Mouse (Mus musculus) G1E (cell line): Measurements from ENCODE around the gene Clec10a. TPM values are rescaled to one million over a fixed set of nuclear protein-coding genes. Genes with fewer than 3 reads are reported as not detected.

Source experiments
- ATAC-seq: 2 replicates; pipeline ENCODE4 v1.8.0; 2016; ENCODE audit warnings: mild to moderate bottlenecking; ENCODE audit not compliant: insufficient number of reproducible peaks, poor library complexity, low FRiP score, severe bottlenecking; ENCODE audit errors: extremely low read depth
- DNase-seq: peaks from one replicate; pipeline ENCODE4 v3.0.0; 2012; ENCODE audit warnings: low spot score
- H3K27me3 ChIP-seq: 2 replicates; pipeline ENCODE4 v1.6.1; 2012; ENCODE audit warnings: mild to moderate bottlenecking, low read length, inconsistent platforms; ENCODE audit not compliant: insufficient read depth
- H3K36me3 ChIP-seq: replicated peaks from 2 replicates; pipeline ENCODE3; 2012; ENCODE audit warnings: mild to moderate bottlenecking, inconsistent platforms
- H3K4me1 ChIP-seq: 2 replicates; pipeline ENCODE4 v1.6.1; 2012; ENCODE audit warnings: low read depth, low read length, inconsistent platforms, mixed read lengths; ENCODE audit not compliant: insufficient read depth
- H3K4me3 ChIP-seq: 2 replicates; pipeline ENCODE4 v1.5.1; 2012; ENCODE audit warnings: low read depth, mild to moderate bottlenecking, inconsistent platforms, low read length, moderate library complexity, mixed read lengths
- H3K9me3 ChIP-seq: replicated peaks from 2 replicates; pipeline ENCODE4 v1.6.1; 2012; ENCODE audit warnings: inconsistent platforms
- CTCF ChIP-seq: IDR thresholded peaks from 2 replicates; pipeline ENCODE4 v1.5.1; 2012; ENCODE audit warnings: low read depth, low read length, inconsistent platforms, mixed read lengths
- GATA1 ChIP-seq: IDR thresholded peaks from 2 replicates; pipeline ENCODE4 v1.6.1; 2012; ENCODE audit warnings: borderline replicate concordance, low read length, inconsistent platforms, mixed read lengths
- GATA2 ChIP-seq: IDR thresholded peaks from 2 replicates; pipeline ENCODE4 v1.6.1; 2012; ENCODE audit warnings: low read depth, low read length, inconsistent platforms, borderline replicate concordance
- POLR2AphosphoS5 ChIP-seq: IDR thresholded peaks from 2 replicates; pipeline ENCODE4 v1.6.1; 2012; ENCODE audit warnings: low read depth, low read length, inconsistent platforms; ENCODE audit not compliant: insufficient replicate concordance
- TAL1 ChIP-seq: conservative IDR thresholded peaks from 2 replicates; pipeline ENCODE4 v1.6.1; 2012; ENCODE audit warnings: low read depth, low read length, inconsistent platforms, mixed read lengths
- polyA plus RNA-seq: library from polyadenylated mRNA; stranded (reverse); fragments of >175 nt; gene quantifications from 2 replicates; pipeline ENCODE4 v1.2.3, GENCODE M21; 2012
- total RNA-seq, 2 experiments: library from RNA; stranded (forward) in 1 of 2; stranded (reverse) in 1 of 2; fragments of 200-1000 nt in 1 of 2; fragments of >200 nt in 1 of 2; fragmentation: Nextera tagmentation in 1 of 2; gene quantifications; 2 replicates each; pipeline ENCODE4 v1.2.3; 2014 to 2017

The Clec10a gene
- total and polyA plus RNA-seq, 3 experiments: 5.1 to 89.8 (median 26.3) TPM

DNA sequence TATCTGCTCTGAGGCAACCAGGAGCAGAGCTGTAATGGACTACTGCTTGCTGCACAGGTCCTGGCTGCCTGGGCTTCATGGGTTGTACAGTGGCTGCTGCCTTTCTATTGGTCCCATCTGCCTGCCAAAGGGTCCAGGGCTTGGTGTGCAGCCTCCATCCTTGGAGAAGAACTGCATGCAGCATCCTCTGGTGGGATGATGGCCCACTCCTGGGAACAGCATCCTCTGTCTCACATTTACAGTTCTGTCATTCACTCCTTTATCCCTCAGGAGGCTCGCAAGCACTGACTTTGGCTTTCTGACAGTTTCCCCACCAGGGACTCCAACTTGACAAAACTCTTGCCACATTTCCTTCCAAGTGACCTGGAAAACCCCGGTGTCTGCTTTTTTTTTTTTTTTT lies 50.8 kb downstream of the Clec10a start:
- Histone ChIP-seq H3K4me1 (peaks cover 7% of the 10 kb centered on the region; the same call in 1 of the 2 replicates), H3K9me3 (no peaks in the 10 kb centered on the region), H3K27me3 (peaks cover 37% of the 10 kb centered on the region), H3K4me3 (no peak overlapping the region), H3K36me3 (no peaks in the 10 kb centered on the region)
- ATAC-seq (no peak), DNase-seq (no peak)
- TF ChIP-seq CTCF: no peak
- TF ChIP-seq TAL1: no peak
- no peak for TF ChIP-seq GATA2
- TF ChIP-seq POLR2AphosphoS5: no peak
- no peak for TF ChIP-seq GATA1

DNA sequence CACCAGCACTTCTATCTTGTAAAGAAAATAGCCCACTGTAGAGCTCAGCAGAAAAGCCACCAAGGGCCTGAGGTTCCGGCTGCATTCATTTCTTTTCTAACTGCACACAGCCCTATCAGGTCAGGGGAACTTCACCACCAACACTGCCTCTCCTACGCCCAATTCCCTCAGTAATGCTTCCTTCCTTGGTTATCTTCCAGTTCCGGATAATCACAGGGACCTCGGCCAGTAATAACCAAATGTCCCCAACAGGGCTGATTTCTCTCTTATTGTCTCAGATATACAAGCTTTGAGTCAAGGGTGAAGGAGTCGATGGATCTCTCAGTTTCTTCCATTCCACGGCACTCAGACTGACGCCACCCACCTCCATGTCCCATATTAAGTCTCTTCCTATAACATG lies 51.3 kb downstream of the Clec10a start:
- no peak for DNase-seq
- Histone ChIP-seq H3K36me3 (no peaks in the 10 kb centered on the region), H3K4me1 (peaks cover 3% of the 10 kb centered on the region; the same call in 1 of the 2 replicates), H3K9me3 (no peaks in the 10 kb centered on the region), H3K4me3 (no peak overlapping the region), H3K27me3 (peaks cover 35% of the 10 kb centered on the region)
- TF ChIP-seq TAL1 (no peak), CTCF (no peak), GATA1 (no peak), GATA2 (no peak), POLR2AphosphoS5 (no peak)
- no peak for ATAC-seq

DNA sequence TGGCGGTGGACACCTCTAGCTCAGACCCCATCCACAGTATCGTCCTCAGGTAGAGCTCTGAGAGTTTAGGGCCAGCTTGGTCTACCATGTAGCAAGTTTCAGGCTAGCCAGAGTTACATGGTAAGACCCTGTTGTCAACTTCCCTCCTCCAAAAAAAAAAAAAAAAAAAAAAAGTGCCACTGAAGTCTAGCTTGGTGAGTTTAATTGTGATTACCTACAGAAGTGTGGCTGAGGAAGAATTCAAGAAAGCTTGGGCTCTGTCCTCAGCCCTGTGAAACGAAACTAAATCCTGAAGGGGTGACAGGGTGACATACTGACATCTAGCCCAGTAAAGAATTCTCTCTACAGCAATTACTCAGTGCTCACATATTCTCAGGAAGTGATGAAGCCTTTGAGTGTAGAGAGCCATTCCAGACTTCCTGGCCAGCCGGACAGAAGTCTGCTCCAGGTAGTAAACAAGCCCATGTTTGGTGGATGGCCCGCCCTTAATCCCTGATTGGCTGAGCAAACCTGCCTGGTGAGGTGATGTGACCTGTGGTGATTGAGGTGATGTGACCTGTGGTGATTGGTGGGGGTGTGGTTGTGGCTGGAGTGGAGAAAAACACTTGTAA lies 52.9 kb downstream of the Clec10a start:
- no peak for ATAC-seq

DNA sequence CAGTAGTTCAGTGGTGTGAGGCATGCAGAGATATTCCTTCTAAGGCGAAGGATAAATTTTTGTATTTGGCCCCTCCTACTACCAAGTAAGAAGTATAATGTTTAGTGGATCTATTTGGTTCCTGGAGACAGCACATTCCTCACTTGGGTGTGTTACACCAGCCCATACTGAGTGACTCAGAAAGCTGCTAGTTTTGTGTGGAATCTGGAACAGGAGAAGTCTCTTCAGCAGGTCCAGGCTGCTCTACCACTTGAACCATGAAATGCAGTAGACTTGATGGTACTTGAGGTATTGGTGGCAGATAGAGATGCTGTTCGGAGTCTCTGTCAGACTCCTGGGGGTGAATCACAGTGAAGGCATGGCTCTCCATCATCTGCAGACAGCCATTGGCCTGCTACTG lies 54.7 kb downstream of the Clec10a start:
- TF ChIP-seq CTCF (no peak), GATA2 (no peak), GATA1 (no peak), TAL1 (no peak), POLR2AphosphoS5 (no peak)
- no peak for DNase-seq
- Histone ChIP-seq H3K9me3 (peaks cover 10% of the 10 kb centered on the region; the same call in 1 of the 2 replicates), H3K4me1 (no peaks in the 10 kb centered on the region), H3K27me3 (peaks cover 16% of the 10 kb centered on the region), H3K4me3 (no peak overlapping the region), H3K36me3 (peaks cover 8% of the 10 kb centered on the region)
- no peak for ATAC-seq

More for the DNA sequence above, 52.9 kb downstream of the Clec10a start:
- H3K4me1 ChIP-seq: no peaks in the 10 kb centered on the region
- peaks cover 23% of the 10 kb centered on the region for H3K27me3 ChIP-seq
- no peak for DNase-seq
- no peaks in the 10 kb centered on the region for H3K9me3 ChIP-seq
- no peak overlapping the region for H3K4me3 ChIP-seq
- TF ChIP-seq GATA1: no peak
- no peaks in the 10 kb centered on the region for H3K36me3 ChIP-seq

DNA sequence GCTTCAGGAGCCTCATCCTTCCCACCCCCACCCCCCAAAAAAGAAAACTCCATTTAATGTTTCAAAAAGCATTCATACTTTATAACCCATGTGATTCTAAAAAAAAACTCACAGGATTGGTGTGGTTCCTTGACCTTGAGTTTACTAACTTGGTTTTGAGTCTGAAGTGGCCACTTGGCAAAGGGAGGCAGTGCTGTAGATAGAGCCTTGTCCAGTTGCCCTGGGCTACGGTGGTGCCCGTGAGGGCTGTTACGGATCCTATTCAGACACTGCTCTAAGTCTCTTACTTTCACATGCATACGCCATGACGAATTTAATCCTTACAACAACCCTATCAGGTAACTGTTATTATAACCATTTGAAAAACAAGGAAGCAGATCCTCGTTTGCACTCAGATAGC lies 56.0 kb downstream of the Clec10a start:
- TF ChIP-seq GATA2: no peak
- TF ChIP-seq GATA1: no peak
- no peak for ATAC-seq
- Histone ChIP-seq H3K36me3 (peaks cover 19% of the 10 kb centered on the region), H3K27me3 (peaks cover 10% of the 10 kb centered on the region), H3K4me3 (no peak overlapping the region), H3K4me1 (no peaks in the 10 kb centered on the region), H3K9me3 (peaks cover 10% of the 10 kb centered on the region; the same call in 1 of the 2 replicates)
- no peak for DNase-seq

DNA sequence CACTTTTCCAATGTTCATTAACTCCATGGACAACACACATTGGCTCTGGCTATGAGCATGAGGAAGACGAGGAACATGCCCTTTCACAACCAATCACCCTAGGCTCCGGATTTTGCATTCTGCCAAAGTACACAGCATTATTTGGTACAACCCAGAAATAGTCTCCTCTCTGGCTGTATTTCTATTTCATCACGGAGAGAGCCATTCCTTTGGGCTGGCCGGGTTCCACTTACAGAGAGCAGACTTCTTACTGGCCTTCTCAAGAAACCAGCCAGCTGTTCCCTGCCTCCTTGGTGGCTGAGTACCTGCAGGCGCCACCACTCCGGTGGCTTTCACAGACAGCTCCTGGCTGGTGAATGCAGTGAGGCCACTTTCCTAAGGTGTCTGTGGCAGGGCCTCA lies 56.4 kb downstream of the Clec10a start, which contains the start of gene Slc16a11:
Slc16a11 (plus strand) TSS at position 330 of the 400 bp plus-strand sequence.
- H3K9me3 ChIP-seq: peaks cover 10% of the 10 kb centered on the region; the same call in 1 of the 2 replicates
- TF ChIP-seq CTCF (no peak), GATA1 (no peak), TAL1 (no peak), POLR2AphosphoS5 (no peak), GATA2 (no peak)
- DNase-seq (no peak), ATAC-seq (no peak)
- no peak within 1 kb of the TSS for H3K4me3 ChIP-seq
- peaks cover 24% of the 10 kb centered on the region for H3K36me3 ChIP-seq
- H3K27me3 ChIP-seq: peaks cover 10% of the 10 kb centered on the region
- no peaks in the 10 kb centered on the region for H3K4me1 ChIP-seq

DNA sequence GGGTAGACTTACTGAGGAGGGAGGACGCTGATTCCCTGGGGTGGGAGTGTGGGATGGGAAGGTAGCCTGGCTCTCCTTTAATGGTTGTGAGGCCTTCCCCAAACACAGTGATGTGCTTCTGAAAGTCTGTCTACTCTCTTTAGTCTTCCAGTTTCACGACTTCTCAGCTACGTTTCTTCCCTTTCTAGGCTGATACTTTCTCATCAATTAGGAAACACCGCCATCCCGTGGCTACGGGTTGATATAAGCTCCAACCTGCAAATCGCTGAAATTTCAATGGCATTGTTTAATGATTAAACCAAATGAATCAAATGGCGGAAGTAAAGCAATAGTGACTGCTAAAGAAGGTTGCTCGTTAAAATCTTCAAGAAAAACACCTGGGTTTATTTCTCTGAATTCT lies 56.9 kb downstream of the Clec10a start:
- TF ChIP-seq GATA2: no peak
- TF ChIP-seq GATA1: no peak
- TF ChIP-seq CTCF: no peak
- no peak for TF ChIP-seq POLR2AphosphoS5
- no peak overlapping the region for H3K4me3 ChIP-seq
- no peak for ATAC-seq
- H3K36me3 ChIP-seq: peaks cover 28% of the 10 kb centered on the region
- DNase-seq: no peak
- peaks cover 10% of the 10 kb centered on the region for H3K27me3 ChIP-seq
- peaks cover 10% of the 10 kb centered on the region; the same call in 1 of the 2 replicates for H3K9me3 ChIP-seq
- peaks cover 2% of the 10 kb centered on the region; the same call in 1 of the 2 replicates for H3K4me1 ChIP-seq
